Mouse (Mus musculus) neural tube, embryonic 14.5 days (tissue): ENCODE data around the gene Kcnj12. TPM values are rescaled to one million over a fixed set of nuclear protein-coding genes. Genes with fewer than 3 reads are reported as not detected.

Experiments
- ATAC-seq: fragments of 200-750 bp; cut with Nextera tagmentation; 2 replicates; pipeline ENCODE4 v1.8.0; 2017; ENCODE audit warnings: low read depth, mild to moderate bottlenecking, moderate TSS enrichment, moderate library complexity
- H3K27ac ChIP-seq: fragments of 300-500 bp; sonication (generic); 2 replicates; pipeline ENCODE4 v1.5.1; 2014; ENCODE audit warnings: low read depth, mild to moderate bottlenecking, control low read depth, low read length, moderate library complexity, mixed read lengths
- H3K27me3 ChIP-seq: fragments of 300-500 bp; sonication (generic); 2 replicates; pipeline ENCODE4 v1.6.1; 2014; ENCODE audit warnings: low read length; ENCODE audit not compliant: control insufficient read depth, insufficient read depth
- H3K36me3 ChIP-seq: fragments of 300-500 bp; sonication (generic); 2 replicates; pipeline ENCODE4 v1.6.1; 2014; ENCODE audit warnings: low read length, mixed read lengths; ENCODE audit not compliant: control insufficient read depth, insufficient read depth
- H3K4me1 ChIP-seq: fragments of 300-500 bp; sonication (generic); 2 replicates; pipeline ENCODE4 v1.6.1; 2014; ENCODE audit warnings: low read length; ENCODE audit not compliant: control insufficient read depth, insufficient read depth
- H3K4me2 ChIP-seq: fragments of 300-500 bp; sonication (generic); 2 replicates; pipeline ENCODE4 v1.6.1; 2014; ENCODE audit warnings: mild to moderate bottlenecking, low read depth, low read length, control low read depth
- H3K4me3 ChIP-seq: fragments of 300-500 bp; sonication (generic); 2 replicates; pipeline ENCODE4 v1.5.1; 2014; ENCODE audit warnings: low read depth, low read length, control low read depth, mixed read lengths
- H3K9ac ChIP-seq: fragments of 300-500 bp; sonication (generic); replicated peaks from 2 replicates; pipeline ENCODE4 v1.6.1; 2014; ENCODE audit warnings: low read depth, mild to moderate bottlenecking, control low read depth, low read length, mixed read lengths
- H3K9me3 ChIP-seq: fragments of 300-500 bp; sonication (generic); 2 replicates; pipeline ENCODE4 v1.6.1; 2016; ENCODE audit warnings: low read length; ENCODE audit not compliant: control insufficient read depth
- WGBS: fragments of 180-500 bp; shearing (Covaris S2); extraction: QIAGEN DNeasy Blood & Tissue Kit; methylation state at CpG from one replicate; pipeline ENCODE4 v1.1.7; 2014; 5-methylcytosine and 5-hydroxymethylcytosine counted together
- polyA plus RNA-seq: library from polyadenylated mRNA; unstranded; fragments of >200 nt; fragmentation: Nextera tagmentation; extraction: Ambion mirVana; gene quantifications from 2 replicates; pipeline ENCODE4 v1.2.1, GENCODE M21; 2014

The Kcnj12 gene
- polyA plus RNA-seq, 1 experiment from 2014 or later = 2.7 TPM

DNA sequence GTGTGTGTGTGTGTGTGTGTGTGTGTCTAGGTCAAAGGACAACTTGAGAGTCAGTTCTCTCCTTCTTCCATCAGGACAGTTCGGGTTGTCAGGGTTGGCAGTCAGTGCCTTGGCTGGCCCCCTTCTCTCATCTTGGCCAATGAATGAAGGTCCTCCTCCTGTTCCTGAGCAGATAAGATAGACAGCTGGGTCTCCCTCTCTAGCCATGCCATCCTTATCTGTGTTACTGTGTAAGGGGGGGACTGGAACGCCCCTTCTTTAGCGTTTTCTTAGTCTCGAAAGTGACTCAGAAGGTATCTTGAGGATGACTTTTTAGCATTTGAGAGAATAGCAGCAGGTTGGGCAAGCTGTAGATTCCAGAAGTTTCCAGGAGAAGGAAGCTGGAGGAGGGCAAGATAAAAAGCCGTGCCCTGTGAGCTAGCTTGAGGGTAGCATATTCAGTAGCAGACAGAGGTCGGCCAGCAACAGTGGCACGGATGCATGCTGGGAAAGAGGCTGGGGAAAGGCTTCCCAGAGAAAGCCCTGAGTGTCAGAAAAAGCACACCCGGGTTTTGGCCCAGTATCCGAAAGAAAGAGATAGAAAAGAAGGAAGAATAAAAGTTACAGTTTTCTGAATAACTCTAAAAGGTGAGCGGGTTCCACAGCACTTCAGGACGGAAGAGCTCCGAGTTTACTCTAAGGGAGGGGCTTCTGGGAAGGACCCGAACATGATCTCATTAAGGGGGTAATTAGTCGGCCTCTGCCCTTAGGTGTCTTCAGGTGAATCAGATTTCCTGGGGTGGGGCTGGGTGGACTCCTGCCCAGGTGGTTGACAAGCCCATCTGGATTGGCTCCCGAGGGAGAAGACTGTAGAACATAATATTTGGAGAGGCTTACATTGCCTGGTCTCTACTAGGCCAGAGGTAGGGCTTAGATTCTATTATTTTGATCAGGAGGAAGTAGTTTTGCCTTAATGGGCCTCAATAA, 53.3 kb downstream of the Kcnj12 start:
- no peak overlapping the region for H3K27ac ChIP-seq
- H3K4me1 ChIP-seq = no peaks in the 10 kb centered on the region
- no peak for ATAC-seq
- H3K9ac ChIP-seq = no peak overlapping the region
- no peaks in the 10 kb centered on the region for H3K9me3 ChIP-seq
- no peaks in the 10 kb centered on the region for H3K27me3 ChIP-seq
- no peak overlapping the region for H3K4me3 ChIP-seq
- H3K4me2 ChIP-seq = no peak overlapping the region
- no peaks in the 10 kb centered on the region for H3K36me3 ChIP-seq
- WGBS = 84% methylated on average over 15 of the region's 15 CpGs

DNA sequence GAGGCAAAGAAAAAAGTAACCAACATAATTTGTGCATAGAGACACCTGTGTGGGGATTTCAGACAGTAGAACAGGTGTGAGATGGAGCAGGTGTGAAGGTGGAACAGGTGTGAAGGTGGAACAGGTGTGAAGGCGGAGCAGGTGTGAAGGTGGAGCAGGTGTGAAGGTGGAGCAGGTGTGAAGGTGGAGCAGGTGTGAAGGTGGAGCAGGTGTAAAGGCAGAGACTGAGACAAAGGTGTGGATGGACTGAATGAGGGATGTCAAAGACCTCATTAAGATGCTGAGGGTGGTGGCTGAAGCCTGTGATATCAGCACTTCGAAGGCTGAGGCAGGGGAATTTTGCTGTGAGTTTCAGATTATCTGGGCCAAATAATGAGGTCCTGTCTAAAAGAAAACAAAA, 59.3 kb downstream of the Kcnj12 start:
- ATAC-seq = no peak

DNA sequence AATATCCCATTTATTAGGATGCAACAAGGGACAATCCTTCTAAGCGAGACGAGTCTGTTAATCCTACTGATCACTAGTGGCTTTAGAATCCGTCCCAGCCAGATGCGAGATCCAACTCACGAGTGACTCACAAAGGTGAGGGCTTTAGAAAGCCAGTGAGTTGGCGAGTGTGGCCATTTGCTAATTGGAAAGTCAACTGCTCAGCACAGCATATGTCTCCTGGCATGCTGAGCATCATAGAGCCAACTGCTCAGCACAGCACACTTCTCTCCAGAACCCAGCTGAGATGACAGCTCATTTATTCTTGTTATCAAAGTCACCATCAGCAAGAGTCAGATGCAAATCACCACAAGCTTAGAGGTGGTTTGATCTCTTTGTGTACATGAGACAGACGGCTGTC, 67.8 kb downstream of the Kcnj12 start:
- Histone ChIP-seq H3K27me3 (no peaks in the 10 kb centered on the region), H3K4me2 (no peak overlapping the region), H3K27ac (no peak overlapping the region), H3K9ac (no peak overlapping the region), H3K4me1 (no peaks in the 10 kb centered on the region), H3K36me3 (no peaks in the 10 kb centered on the region), H3K4me3 (no peak overlapping the region), H3K9me3 (peaks cover 4% of the 10 kb centered on the region; the same call in 1 of the 2 replicates)
- no peak for ATAC-seq
- WGBS = 83% methylated on average over 7 of the region's 7 CpGs

More for the DNA sequence above, 59.3 kb downstream of the Kcnj12 start:
- no peaks in the 10 kb centered on the region for H3K36me3 ChIP-seq
- H3K4me2 ChIP-seq = no peak overlapping the region
- no peak overlapping the region for H3K27ac ChIP-seq
- H3K4me3 ChIP-seq = no peak overlapping the region
- no peaks in the 10 kb centered on the region for H3K9me3 ChIP-seq
- H3K4me1 ChIP-seq = no peaks in the 10 kb centered on the region
- WGBS = 83% methylated on average over 2 of the region's 2 CpGs
- H3K9ac ChIP-seq = no peak overlapping the region
- no peaks in the 10 kb centered on the region for H3K27me3 ChIP-seq

- WGBS = 72% methylated on average over 3 of the region's 3 CpGs
- Histone ChIP-seq H3K27ac (no peak overlapping the region), H3K9me3 (peaks cover 4% of the 10 kb centered on the region; the same call in 1 of the 2 replicates), H3K36me3 (no peaks in the 10 kb centered on the region), H3K4me2 (no peak overlapping the region), H3K27me3 (no peaks in the 10 kb centered on the region), H3K4me1 (no peaks in the 10 kb centered on the region), H3K4me3 (no peak overlapping the region), H3K9ac (no peak overlapping the region)
- peak; percentile 68; the same call in 1 of the 2 replicates for ATAC-seq
These were observed 68.8 kb downstream of the Kcnj12 start for GRCm38 (mm10) chr11:61091192-61091591.

GRCm38 (mm10) chr11:61091642-61092262, 69.4 kb downstream of the Kcnj12 start:
- WGBS = 22% methylated on average over 7 of the region's 7 CpGs
- peaks cover 4% of the 10 kb centered on the region; the same call in 1 of the 2 replicates for H3K9me3 ChIP-seq
- H3K27ac ChIP-seq = no peak overlapping the region
- ATAC-seq = no peak
- no peak overlapping the region for H3K9ac ChIP-seq
- H3K4me2 ChIP-seq = no peak overlapping the region
- H3K4me1 ChIP-seq = no peaks in the 10 kb centered on the region
- no peaks in the 10 kb centered on the region for H3K36me3 ChIP-seq
- no peaks in the 10 kb centered on the region for H3K27me3 ChIP-seq
- no peak overlapping the region for H3K4me3 ChIP-seq

DNA sequence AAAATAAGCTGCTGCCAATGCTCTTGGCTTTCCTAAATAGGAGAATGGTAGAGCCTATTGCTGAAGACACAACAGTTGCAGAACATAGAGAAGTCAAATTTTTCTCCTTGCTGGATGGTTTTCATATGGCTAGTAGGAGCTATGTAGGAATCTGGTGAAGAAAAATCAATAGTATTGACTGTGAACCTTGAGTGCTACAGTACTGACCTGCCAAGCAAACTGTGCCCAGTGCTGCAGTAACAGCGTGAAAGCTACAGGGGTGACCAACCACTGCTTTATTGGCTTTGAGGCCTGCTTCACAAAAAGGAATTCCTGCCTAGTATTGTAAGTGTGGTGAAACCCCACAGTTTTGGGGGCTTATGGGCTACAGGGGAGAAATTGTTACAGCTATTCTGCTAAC, 75.7 kb downstream of the Kcnj12 start:
- no peak for ATAC-seq
- Histone ChIP-seq H3K4me3 (no peak overlapping the region), H3K27me3 (no peaks in the 10 kb centered on the region), H3K36me3 (no peaks in the 10 kb centered on the region), H3K27ac (no peak overlapping the region), H3K9me3 (peaks cover 4% of the 10 kb centered on the region; the same call in 1 of the 2 replicates), H3K4me1 (no peaks in the 10 kb centered on the region), H3K4me2 (no peak overlapping the region), H3K9ac (no peak overlapping the region)
- 63% methylated on average over 1 of the region's 1 CpGs for WGBS

DNA sequence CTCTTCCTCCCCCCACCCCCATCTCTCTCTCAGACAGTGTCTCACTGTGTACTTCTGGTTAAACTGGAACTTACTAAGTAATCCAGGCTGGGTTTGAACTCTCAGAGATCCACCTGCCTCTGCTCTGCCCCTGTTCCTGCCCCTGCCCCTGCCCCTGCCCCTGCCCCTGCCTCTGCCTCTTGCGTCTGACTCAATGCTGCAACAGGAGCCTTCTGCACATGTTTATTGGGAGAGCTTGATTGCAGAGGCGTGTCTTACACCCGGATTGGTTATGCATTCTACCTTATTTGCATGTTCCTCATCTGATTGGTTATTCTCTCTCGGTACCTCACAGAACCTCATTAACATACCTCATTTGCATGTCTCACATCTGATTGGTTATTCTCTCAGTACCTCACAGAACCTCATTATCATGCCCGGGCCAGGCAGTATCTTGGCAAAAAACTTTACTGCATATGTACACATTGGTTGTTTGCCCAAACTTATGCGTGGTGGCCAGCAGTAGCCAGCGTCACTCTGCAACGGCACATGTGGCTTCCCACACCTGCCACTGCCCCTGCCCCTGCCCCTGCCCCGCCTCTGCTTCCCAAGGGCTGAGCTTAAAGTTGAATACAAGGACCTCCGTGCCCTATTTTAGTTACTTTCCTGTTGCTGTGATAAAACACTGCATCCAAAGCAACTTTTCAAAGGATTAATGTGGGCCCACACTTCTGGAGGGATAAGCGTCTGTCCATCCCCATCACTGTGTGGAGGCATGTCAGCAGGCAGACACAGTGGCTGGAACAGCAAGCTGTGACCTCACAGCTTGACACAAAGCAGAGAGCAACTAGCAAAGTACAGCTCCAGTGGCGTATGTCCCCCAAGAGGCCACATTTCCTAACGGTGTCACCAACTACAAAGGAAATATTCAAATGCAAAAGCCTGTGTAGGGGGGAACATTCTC, 80.3 kb downstream of the Kcnj12 start:
- no peak for ATAC-seq
- Histone ChIP-seq H3K36me3 (no peaks in the 10 kb centered on the region), H3K27ac (no peak overlapping the region), H3K9ac (no peak overlapping the region), H3K4me3 (no peak overlapping the region), H3K27me3 (no peaks in the 10 kb centered on the region), H3K4me2 (no peak overlapping the region), H3K4me1 (no peaks in the 10 kb centered on the region), H3K9me3 (no peaks in the 10 kb centered on the region)
- 63% methylated on average over 12 of the region's 13 CpGs for WGBS

GRCm38 (mm10) chr11:61104241-61104901, 82.0 kb downstream of the Kcnj12 start:
- WGBS = 19% methylated on average over 20 of the region's 20 CpGs
- Histone ChIP-seq H3K36me3 (no peaks in the 10 kb centered on the region), H3K9ac (no peak overlapping the region), H3K4me1 (no peaks in the 10 kb centered on the region), H3K4me3 (no peak overlapping the region), H3K9me3 (no peaks in the 10 kb centered on the region), H3K27ac (no peak overlapping the region), H3K27me3 (no peaks in the 10 kb centered on the region), H3K4me2 (no peak overlapping the region)
- ATAC-seq = peak; percentile 84; the same call in 1 of the 2 replicates
